Mouse (Mus musculus) midbrain, embryonic 14.5 days (tissue): ENCODE measurements around the gene Exoc3l2. TPM values are rescaled to one million over a fixed set of nuclear protein-coding genes. Genes with fewer than 3 reads are reported as not detected.

ENCODE experiments used
- ATAC-seq: fragments of 200-750 bp; cut with Nextera tagmentation; 2 replicates; pipeline ENCODE4 v1.8.0; 2017; ENCODE audit warnings: moderate number of reproducible peaks, moderate library complexity; ENCODE audit not compliant: low FRiP score, low TSS enrichment
- DNase-seq: peaks from one replicate; pipeline ENCODE4 v3.0.0-alpha.2; 2015
- H3K27ac ChIP-seq: fragments of 300-500 bp; sonication (generic); replicated peaks from 2 replicates; pipeline ENCODE4 v1.5.1; 2014; ENCODE audit warnings: mild to moderate bottlenecking, low read depth, low read length, moderate library complexity
- H3K27me3 ChIP-seq: fragments of 300-500 bp; sonication (generic); 2 replicates; pipeline ENCODE4 v1.6.1; 2014; ENCODE audit warnings: low read length, control low read depth, mixed read lengths; ENCODE audit not compliant: control insufficient read depth, insufficient read depth
- H3K36me3 ChIP-seq: fragments of 300-500 bp; sonication (generic); 2 replicates; pipeline ENCODE4 v1.6.1; 2014; ENCODE audit warnings: low read length, control low read depth; ENCODE audit not compliant: control insufficient read depth, insufficient read depth
- H3K4me1 ChIP-seq: fragments of 300-500 bp; sonication (generic); 2 replicates; pipeline ENCODE4 v1.6.1; 2014; ENCODE audit warnings: mild to moderate bottlenecking, antibody characterized with exemption, low read length, control low read depth; ENCODE audit not compliant: control insufficient read depth, insufficient read depth
- H3K4me2 ChIP-seq: fragments of 300-500 bp; sonication (generic); 2 replicates; pipeline ENCODE4 v1.6.1; 2014; ENCODE audit warnings: mild to moderate bottlenecking, low read length, moderate library complexity
- H3K4me3 ChIP-seq: fragments of 300-500 bp; sonication (generic); replicated peaks from 2 replicates; pipeline ENCODE4 v1.5.1; 2014; ENCODE audit warnings: low read depth, low read length
- H3K9ac ChIP-seq: fragments of 300-500 bp; sonication (generic); replicated peaks from 2 replicates; pipeline ENCODE4 v1.6.1; 2014; ENCODE audit warnings: mild to moderate bottlenecking, low read length, moderate library complexity
- H3K9me3 ChIP-seq: fragments of 300-500 bp; sonication (generic); 2 replicates; pipeline ENCODE4 v1.6.1; 2016; ENCODE audit warnings: low read length, control low read depth, mixed read lengths; ENCODE audit not compliant: control insufficient read depth
- WGBS: fragments of 180-500 bp; shearing (Covaris S2); extraction: QIAGEN DNeasy Blood & Tissue Kit; methylation state at CpG from one replicate; pipeline ENCODE4 v1.1.7; 2014; 5-methylcytosine and 5-hydroxymethylcytosine counted together
- polyA plus RNA-seq: library from polyadenylated mRNA; unstranded; fragments of >200 nt; fragmentation: Nextera tagmentation; extraction: Ambion mirVana; gene quantifications from 2 replicates; pipeline ENCODE4 v1.2.1, GENCODE M21; 2014

The Exoc3l2 gene
- polyA plus RNA-seq, 1 experiment from 2014 or later, result 0.29 TPM

- DNase-seq, result no peak
These were observed 35.0 kb upstream of the Exoc3l2 start for GRCm38 (mm10) chr7:19427999-19428650.

GRCm38 (mm10) chr7:19429726-19430125 lies 33.4 kb upstream of the Exoc3l2 start:
- H3K4me3 ChIP-seq, result no peak overlapping the region
- H3K27me3 ChIP-seq, result no peaks in the 10 kb centered on the region
- DNase-seq (peak; percentile 54), ATAC-seq (no peak)
- no peak overlapping the region for H3K9ac ChIP-seq
- H3K9me3 ChIP-seq, result no peaks in the 10 kb centered on the region
- H3K36me3 ChIP-seq, result peaks cover 100% of the 10 kb centered on the region
- no peaks in the 10 kb centered on the region for H3K4me1 ChIP-seq
- H3K4me2 ChIP-seq, result no peak overlapping the region
- H3K27ac ChIP-seq, result no peak overlapping the region
- WGBS, result 68% methylated on average over 8 of the region's 8 CpGs

More at GRCm38 (mm10) chr7:19427999-19428650, 35.0 kb upstream of the Exoc3l2 start:
- H3K4me3 ChIP-seq, result no peak overlapping the region
- WGBS, result 61% methylated on average over 15 of the region's 15 CpGs
- peaks cover 86% of the 10 kb centered on the region for H3K36me3 ChIP-seq
- ATAC-seq, result no peak
- no peak overlapping the region for H3K9ac ChIP-seq
- no peak overlapping the region for H3K4me2 ChIP-seq
- no peaks in the 10 kb centered on the region for H3K4me1 ChIP-seq
- H3K9me3 ChIP-seq, result no peaks in the 10 kb centered on the region
- H3K27me3 ChIP-seq, result 0 out of 2 replicates have a peak, but pooled peaks cover 1% of the 10 kb centered on the region
- H3K27ac ChIP-seq, result no peak overlapping the region

GRCm38 (mm10) chr7:19430402-19430801 lies 32.7 kb upstream of the Exoc3l2 start:
- H3K36me3 ChIP-seq, result peaks cover 100% of the 10 kb centered on the region
- no peaks in the 10 kb centered on the region for H3K27me3 ChIP-seq
- no peaks in the 10 kb centered on the region for H3K4me1 ChIP-seq
- ATAC-seq, result no peak
- no peak overlapping the region for H3K27ac ChIP-seq
- H3K9ac ChIP-seq, result no peak overlapping the region
- no peak overlapping the region for H3K4me2 ChIP-seq
- WGBS, result 90% methylated on average over 6 of the region's 6 CpGs
- no peak for DNase-seq
- H3K9me3 ChIP-seq, result no peaks in the 10 kb centered on the region
- no peak overlapping the region for H3K4me3 ChIP-seq

- H3K4me3 ChIP-seq, result no peak overlapping the region
- no peak overlapping the region for H3K4me2 ChIP-seq
- WGBS, result 97% methylated on average over 2 of the region's 2 CpGs
- no peak overlapping the region for H3K27ac ChIP-seq
- no peak for ATAC-seq
- H3K9me3 ChIP-seq, result no peaks in the 10 kb centered on the region
- no peak for DNase-seq
- peaks cover 100% of the 10 kb centered on the region for H3K36me3 ChIP-seq
- no peaks in the 10 kb centered on the region for H3K27me3 ChIP-seq
- H3K4me1 ChIP-seq, result no peaks in the 10 kb centered on the region
- no peak overlapping the region for H3K9ac ChIP-seq
These were observed 30.7 kb upstream of the Exoc3l2 start for GRCm38 (mm10) chr7:19432475-19432874.

GRCm38 (mm10) chr7:19436276-19436675 lies 26.9 kb upstream of the Exoc3l2 start:
- DNase-seq, result no peak
- H3K27me3 ChIP-seq, result no peaks in the 10 kb centered on the region
- H3K27ac ChIP-seq, result no peak overlapping the region
- no peaks in the 10 kb centered on the region for H3K9me3 ChIP-seq
- no peak overlapping the region for H3K9ac ChIP-seq
- H3K4me3 ChIP-seq, result no peak overlapping the region
- H3K36me3 ChIP-seq, result peaks cover 86% of the 10 kb centered on the region
- 97% methylated on average over 2 of the region's 2 CpGs for WGBS
- H3K4me2 ChIP-seq, result no peak overlapping the region
- no peak for ATAC-seq
- H3K4me1 ChIP-seq, result no peaks in the 10 kb centered on the region

GRCm38 (mm10) chr7:19437048-19437447 lies 26.1 kb upstream of the Exoc3l2 start:
- peaks cover 86% of the 10 kb centered on the region for H3K36me3 ChIP-seq
- ATAC-seq, result no peak
- H3K4me3 ChIP-seq, result no peak overlapping the region

GRCm38 (mm10) chr7:19441448-19442091 lies 21.6 kb upstream of the Exoc3l2 start:
- no peak overlapping the region for H3K27ac ChIP-seq
- H3K9me3 ChIP-seq, result no peaks in the 10 kb centered on the region
- no peak overlapping the region for H3K4me3 ChIP-seq
- H3K27me3 ChIP-seq, result no peaks in the 10 kb centered on the region
- H3K9ac ChIP-seq, result no peak overlapping the region
- no peaks in the 10 kb centered on the region for H3K4me1 ChIP-seq
- WGBS, result 88% methylated on average over 9 of the region's 9 CpGs
- H3K36me3 ChIP-seq, result peaks cover 76% of the 10 kb centered on the region
- H3K4me2 ChIP-seq, result no peak overlapping the region
- no peak for ATAC-seq
- DNase-seq, result no peak

More at GRCm38 (mm10) chr7:19437048-19437447, 26.1 kb upstream of the Exoc3l2 start:
- Histone ChIP-seq H3K4me1 (no peaks in the 10 kb centered on the region), H3K9me3 (no peaks in the 10 kb centered on the region), H3K27me3 (no peaks in the 10 kb centered on the region), H3K9ac (no peak overlapping the region), H3K27ac (no peak overlapping the region), H3K4me2 (no peak overlapping the region)
- no peak for DNase-seq
- WGBS, result 89% methylated on average over 9 of the region's 9 CpGs

GRCm38 (mm10) chr7:19443344-19443743 lies 19.8 kb upstream of the Exoc3l2 start:
- no peaks in the 10 kb centered on the region for H3K4me1 ChIP-seq
- no peak overlapping the region for H3K9ac ChIP-seq
- 44% methylated on average over 3 of the region's 3 CpGs for WGBS
- DNase-seq (peak; percentile 90), ATAC-seq (peak; percentile 50; the same call in 1 of the 2 replicates)
- H3K27ac ChIP-seq, result no peak overlapping the region
- H3K4me3 ChIP-seq, result no peak overlapping the region
- no peak overlapping the region for H3K4me2 ChIP-seq
- H3K9me3 ChIP-seq, result no peaks in the 10 kb centered on the region
- H3K27me3 ChIP-seq, result no peaks in the 10 kb centered on the region
- H3K36me3 ChIP-seq, result peaks cover 76% of the 10 kb centered on the region

- 89% methylated on average over 12 of the region's 12 CpGs for WGBS
- ATAC-seq (no peak), DNase-seq (no peak)
- H3K9ac ChIP-seq, result no peak overlapping the region
- H3K36me3 ChIP-seq, result peaks cover 85% of the 10 kb centered on the region
- H3K4me2 ChIP-seq, result no peak overlapping the region
- no peaks in the 10 kb centered on the region for H3K27me3 ChIP-seq
- no peaks in the 10 kb centered on the region for H3K4me1 ChIP-seq
- no peak overlapping the region for H3K27ac ChIP-seq
- no peak overlapping the region for H3K4me3 ChIP-seq
- no peaks in the 10 kb centered on the region for H3K9me3 ChIP-seq
These were observed 18.3 kb upstream of the Exoc3l2 start for GRCm38 (mm10) chr7:19444801-19445200.
